Mouse (Mus musculus): ENCODE results near the gene Rnf32. TPM values are rescaled to one million over a fixed set of nuclear protein-coding genes. Genes with fewer than 3 reads are reported as not detected.

The Rnf32 gene
- polyA plus RNA-seq, 2 experiments: 0.18 to 0.19 TPM

- H3K27me3 ChIP-seq (ENCODE audit: control insufficient read depth, insufficient read depth, low read length): peaks cover 17% of the 10 kb centered on the region
- no peak overlapping the region for H3K27ac ChIP-seq
- TF ChIP-seq CTCF (IDR thresholded peaks at IDR 0.05; ENCODE audit: low read depth) (no peak), EP300 (IDR thresholded peaks at IDR 0.05; ENCODE audit: low read depth) (no peak)
- H3K4me3 ChIP-seq (ENCODE audit: insufficient read depth in 1 of 2, low read depth in 2 of 2, low read length in 2 of 2): no peak overlapping the region
- no peak for DNase-seq (ENCODE audit: low read depth in 3 of 3, low spot score in 3 of 3)
- no peaks in the 10 kb centered on the region for H3K9me3 ChIP-seq (ENCODE audit: control insufficient read depth, low read length)
- ATAC-seq (ENCODE audit: insufficient read depth): no peak
- 60% methylated on average over 4 of the region's 4 CpGs for WGBS (ENCODE audit: insufficient replicate concordance)
- H3K9ac ChIP-seq (replicated peaks): no peak overlapping the region
- H3K36me3 ChIP-seq (replicated peaks; ENCODE audit: control insufficient read depth, insufficient read depth, low read depth): no peaks in the 10 kb centered on the region
- peaks cover 0 to 3% of the 10 kb centered on the region in 2 experiments; a peak in 1 of 4 replicates for H3K4me1 ChIP-seq (replicated peaks; ENCODE audit: control insufficient read depth in 2 of 2, insufficient read depth in 2 of 2, low read length in 1 of 2)
- H3K4me2 ChIP-seq (ENCODE audit: low read depth): no peak overlapping the region
Measured at GRCm38 (mm10) chr5:29198960-29199488, 3.2 kb downstream of the Rnf32 start.

- Histone ChIP-seq H3K4me1 (replicated peaks; ENCODE audit: control insufficient read depth in 2 of 2, insufficient read depth in 2 of 2, low read length in 1 of 2) (peaks cover 0 to 3% of the 10 kb centered on the region in 2 experiments; a peak in 1 of 4 replicates), H3K4me2 (ENCODE audit: low read depth) (no peak overlapping the region), H3K27me3 (ENCODE audit: control insufficient read depth, insufficient read depth, low read length) (peaks cover 14% of the 10 kb centered on the region), H3K36me3 (replicated peaks; ENCODE audit: control insufficient read depth, insufficient read depth, low read depth) (no peaks in the 10 kb centered on the region), H3K4me3 (ENCODE audit: insufficient read depth in 1 of 2, low read depth in 2 of 2, low read length in 2 of 2) (no peak overlapping the region), H3K27ac (no peak overlapping the region), H3K9me3 (ENCODE audit: control insufficient read depth, low read length) (no peaks in the 10 kb centered on the region), H3K9ac (replicated peaks) (no peak overlapping the region)
- ATAC-seq (ENCODE audit: insufficient read depth): no peak
- DNase-seq (ENCODE audit: low read depth in 3 of 3, low spot score in 3 of 3): no peak
- no peak for TF ChIP-seq EP300 (IDR thresholded peaks at IDR 0.05; ENCODE audit: low read depth)
- TF ChIP-seq CTCF (IDR thresholded peaks at IDR 0.05; ENCODE audit: low read depth): no peak
- 26% methylated on average over 3 of the region's 3 CpGs for WGBS (ENCODE audit: insufficient replicate concordance)
Measured at GRCm38 (mm10) chr5:29199868-29200267, 4.1 kb downstream of the Rnf32 start.

GRCm38 (mm10) chr5:29205690-29206089 lies 9.9 kb downstream of the Rnf32 start:
- Histone ChIP-seq H3K9ac (replicated peaks) (no peak overlapping the region), H3K27ac (no peak overlapping the region), H3K4me1 (replicated peaks; ENCODE audit: control insufficient read depth in 2 of 2, insufficient read depth in 2 of 2, low read length in 1 of 2) (no peaks in the 10 kb centered on the region), H3K27me3 (ENCODE audit: control insufficient read depth, insufficient read depth, low read length) (no peaks in the 10 kb centered on the region), H3K36me3 (replicated peaks; ENCODE audit: control insufficient read depth, insufficient read depth, low read depth) (no peaks in the 10 kb centered on the region), H3K9me3 (ENCODE audit: control insufficient read depth, low read length) (no peaks in the 10 kb centered on the region), H3K4me3 (ENCODE audit: insufficient read depth in 1 of 2, low read depth in 2 of 2, low read length in 2 of 2) (no peak overlapping the region), H3K4me2 (ENCODE audit: low read depth) (no peak overlapping the region)
- no peak for TF ChIP-seq EP300 (IDR thresholded peaks at IDR 0.05; ENCODE audit: low read depth)
- TF ChIP-seq CTCF (IDR thresholded peaks at IDR 0.05; ENCODE audit: low read depth): no peak
- ATAC-seq (ENCODE audit: insufficient read depth): no peak
- DNase-seq (ENCODE audit: low read depth in 3 of 3, low spot score in 3 of 3): no peak
- WGBS (ENCODE audit: insufficient replicate concordance): 63% methylated on average over 5 of the region's 5 CpGs

- WGBS (ENCODE audit: insufficient replicate concordance): 49% methylated on average over 4 of the region's 4 CpGs
- no peak for ATAC-seq (ENCODE audit: insufficient read depth)
Measured at GRCm38 (mm10) chr5:29211980-29212555, 16.3 kb downstream of the Rnf32 start.

DNA sequence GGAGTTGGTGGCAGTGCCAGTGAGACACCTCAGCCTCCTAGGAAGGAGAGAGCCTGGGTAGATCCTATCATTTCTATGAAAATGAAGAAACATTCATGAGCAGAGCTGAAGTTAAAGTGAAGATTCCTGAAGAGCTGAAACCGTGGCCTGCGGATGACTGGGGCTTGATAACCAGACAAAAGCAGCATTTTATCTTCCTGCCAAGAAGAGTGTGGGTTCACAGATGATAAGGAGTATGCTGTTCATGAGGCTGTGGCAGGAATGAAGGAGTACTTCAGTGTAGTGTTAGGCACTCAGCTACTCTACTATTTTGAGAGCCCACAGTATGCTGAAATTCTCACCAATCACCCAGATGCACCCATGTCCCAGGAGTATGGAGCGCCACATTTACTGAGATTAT lies 22.2 kb downstream of the Rnf32 start:
- Histone ChIP-seq H3K27ac (peak overlapping the region; percentile 22; the same call in 1 of the 2 replicates), H3K4me2 (ENCODE audit: low read depth) (peak overlapping the region; percentile 26; the same call in 1 of the 2 replicates), H3K4me3 (ENCODE audit: insufficient read depth in 1 of 2, low read depth in 2 of 2, low read length in 2 of 2) (no peak overlapping the region)

More at GRCm38 (mm10) chr5:29211980-29212555, 16.3 kb downstream of the Rnf32 start:
- H3K36me3 ChIP-seq (replicated peaks; ENCODE audit: control insufficient read depth, insufficient read depth, low read depth): no peaks in the 10 kb centered on the region
- H3K9ac ChIP-seq (replicated peaks): no peak overlapping the region
- H3K4me1 ChIP-seq (replicated peaks; ENCODE audit: control insufficient read depth in 2 of 2, insufficient read depth in 2 of 2, low read length in 1 of 2): no peaks in the 10 kb centered on the region
- no peak for DNase-seq (ENCODE audit: low read depth in 3 of 3, low spot score in 3 of 3)
- H3K27me3 ChIP-seq (ENCODE audit: control insufficient read depth, insufficient read depth, low read length): no peaks in the 10 kb centered on the region
- no peak overlapping the region for H3K4me3 ChIP-seq (ENCODE audit: insufficient read depth in 1 of 2, low read depth in 2 of 2, low read length in 2 of 2)
- no peak overlapping the region for H3K4me2 ChIP-seq (ENCODE audit: low read depth)
- no peaks in the 10 kb centered on the region for H3K9me3 ChIP-seq (ENCODE audit: control insufficient read depth, low read length)
- TF ChIP-seq EP300 (IDR thresholded peaks at IDR 0.05; ENCODE audit: low read depth) (no peak), CTCF (IDR thresholded peaks at IDR 0.05; ENCODE audit: low read depth) (no peak)
- no peak overlapping the region for H3K27ac ChIP-seq

More for the DNA sequence above, 22.2 kb downstream of the Rnf32 start:
- WGBS (ENCODE audit: insufficient replicate concordance): 26% methylated on average over 3 of the region's 3 CpGs
- H3K36me3 ChIP-seq (replicated peaks; ENCODE audit: control insufficient read depth, insufficient read depth, low read depth): no peaks in the 10 kb centered on the region
- H3K9me3 ChIP-seq (ENCODE audit: control insufficient read depth, low read length): no peaks in the 10 kb centered on the region
- DNase-seq (ENCODE audit: low read depth in 3 of 3, low spot score in 3 of 3) (peak; percentile 40 to 56 (median 52)), ATAC-seq (ENCODE audit: insufficient read depth) (peak; percentile 92)
- peaks cover 4 to 14% of the 10 kb centered on the region in 2 experiments; a peak in 3 of 4 replicates for H3K4me1 ChIP-seq (replicated peaks; ENCODE audit: control insufficient read depth in 2 of 2, insufficient read depth in 2 of 2, low read length in 1 of 2)
- no peak overlapping the region for H3K9ac ChIP-seq (replicated peaks)
- no peaks in the 10 kb centered on the region for H3K27me3 ChIP-seq (ENCODE audit: control insufficient read depth, insufficient read depth, low read length)
- TF ChIP-seq CTCF (IDR thresholded peaks at IDR 0.05; ENCODE audit: low read depth): no peak
- TF ChIP-seq EP300 (IDR thresholded peaks at IDR 0.05; ENCODE audit: low read depth): peak; percentile 82
